In the genomic region with DNA sequence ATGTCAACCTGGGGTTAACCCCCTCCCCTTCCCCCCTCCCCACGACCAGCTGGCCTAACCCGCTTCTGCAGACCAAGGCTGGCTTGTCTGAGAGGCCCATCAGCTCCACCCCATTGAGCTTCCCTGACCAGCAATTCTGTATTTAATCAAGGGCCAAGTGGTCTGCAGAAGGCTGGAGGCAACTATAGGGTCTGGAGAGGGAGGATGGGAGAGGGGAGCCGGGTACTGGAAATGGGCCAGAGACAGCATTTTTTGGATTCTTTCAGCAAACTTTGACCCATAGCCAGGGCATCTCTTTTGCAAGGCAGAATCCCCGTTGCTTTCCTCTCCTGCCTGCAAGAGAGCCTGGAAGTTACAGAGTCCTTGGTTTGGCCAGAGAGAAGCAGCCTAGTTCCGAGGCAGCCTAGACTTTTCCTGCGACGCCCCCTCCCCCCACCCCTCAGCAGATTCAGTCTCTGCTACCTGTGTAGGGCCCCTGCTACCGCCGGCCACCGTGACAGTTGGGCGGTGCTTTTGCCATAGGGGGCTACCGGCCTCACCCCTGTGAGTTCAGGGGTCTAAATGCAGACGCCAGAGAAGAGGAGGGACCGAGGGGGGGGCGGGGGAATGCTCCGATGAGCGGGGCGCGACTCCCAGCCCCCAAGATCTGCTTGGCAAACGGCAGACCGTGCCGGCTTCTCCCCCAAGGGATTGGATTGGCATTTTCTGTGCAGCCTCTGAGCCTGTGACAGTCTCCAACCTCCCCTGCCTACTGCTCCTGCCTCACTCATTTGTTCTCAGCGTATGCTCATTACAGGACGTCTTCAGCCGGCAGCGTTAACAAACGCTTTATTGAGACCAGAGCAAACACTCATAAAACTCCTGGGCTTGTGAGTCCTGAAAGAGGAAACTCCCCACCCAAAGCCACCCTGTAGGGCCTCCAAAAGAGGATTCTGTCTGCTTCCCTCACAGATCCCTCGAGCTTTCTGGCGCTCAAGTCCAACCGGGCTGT, we compare ENCODE assay signal across 8 mouse cellular contexts. TPM values are rescaled to one million over a fixed set of nuclear protein-coding genes. Genes with fewer than 3 reads are reported as not detected.
DNase-seq lines count a peak whose midpoint lies in the region; ATAC-seq and TF ChIP-seq lines count a peak whose summit lies in the region.

No protein-coding gene starts in this region.

- ATAC-seq in kidney, embryonic 14.5 days (ENCODE audit: low FRiP score, low TSS enrichment) = peak; percentile 13; the same call in 1 of the 2 replicates
- ATAC-seq in embryonic facial prominence, embryonic 11.5 days (replicated peaks; ENCODE audit: insufficient number of reproducible peaks, low FRiP score, low TSS enrichment, low read depth) = peak; percentile 25; the same call in 1 of the 2 replicates
- no peak for ATAC-seq in intestine, postnatal 0 days
- no peak for ATAC-seq in neural tube, embryonic 11.5 days (ENCODE audit: insufficient read depth, low FRiP score, low TSS enrichment)

- peak overlapping the region; percentile 52 for H3K4me2 ChIP-seq in kidney, embryonic 14.5 days (replicated peaks; ENCODE audit: low read depth, low read length)
- peak overlapping the region; percentile 75 for H3K4me2 ChIP-seq in embryonic facial prominence, embryonic 11.5 days (ENCODE audit: low read depth, low read length)
- H3K4me2 ChIP-seq in intestine, postnatal 0 days (replicated peaks; ENCODE audit: low read depth) = peak overlapping the region; percentile 63
- H3K4me2 ChIP-seq in neural tube, embryonic 11.5 days (ENCODE audit: low read depth) = peak overlapping the region; percentile 44

- no peaks in the 10 kb centered on the region for H3K36me3 ChIP-seq in kidney, embryonic 14.5 days (ENCODE audit: control insufficient read depth, insufficient read depth, low read length)
- no peaks in the 10 kb centered on the region for H3K36me3 ChIP-seq in embryonic facial prominence, embryonic 11.5 days (replicated peaks; ENCODE audit: control insufficient read depth, insufficient read depth, low read depth, low read length)
- H3K36me3 ChIP-seq in intestine, postnatal 0 days (ENCODE audit: control insufficient read depth, insufficient read depth) = no peaks in the 10 kb centered on the region
- H3K36me3 ChIP-seq in neural tube, embryonic 11.5 days (ENCODE audit: control insufficient read depth, insufficient read depth, low read length) = no peaks in the 10 kb centered on the region

- peak overlapping the region; percentile 62; the same call in 1 of the 2 replicates for H3K27ac ChIP-seq in kidney, embryonic 14.5 days (ENCODE audit: low read depth, low read length)
- peak overlapping the region; percentile 75 for H3K27ac ChIP-seq in embryonic facial prominence, embryonic 11.5 days (replicated peaks; ENCODE audit: low read depth, low read length)
- H3K27ac ChIP-seq in intestine, postnatal 0 days (ENCODE audit: low read depth, low read length) = no peak overlapping the region; the same call in 1 of the 2 replicates
- H3K27ac ChIP-seq in neural tube, embryonic 11.5 days (ENCODE audit: low read depth, low read length) = peak overlapping the region; percentile 40; the same call in 1 of the 2 replicates

- peak overlapping the region; percentile 25; the same call in 1 of the 2 replicates for H3K9ac ChIP-seq in kidney, embryonic 14.5 days (ENCODE audit: low read depth, low read length)
- peak overlapping the region; percentile 56 for H3K9ac ChIP-seq in embryonic facial prominence, embryonic 11.5 days (replicated peaks; ENCODE audit: low read length)
- H3K9ac ChIP-seq in intestine, postnatal 0 days (ENCODE audit: low read depth, low read length) = no peak overlapping the region
- no peak overlapping the region; the same call in none of the 2 replicates for H3K9ac ChIP-seq in neural tube, embryonic 11.5 days (ENCODE audit: low read length)

- no peaks in the 10 kb centered on the region for H3K9me3 ChIP-seq in kidney, embryonic 14.5 days (ENCODE audit: control insufficient read depth, low read length)
- no peaks in the 10 kb centered on the region for H3K9me3 ChIP-seq in embryonic facial prominence, embryonic 11.5 days (replicated peaks; ENCODE audit: control insufficient read depth, low read length)
- H3K9me3 ChIP-seq in intestine, postnatal 0 days (ENCODE audit: control insufficient read depth) = no peaks in the 10 kb centered on the region
- H3K9me3 ChIP-seq in neural tube, embryonic 11.5 days (ENCODE audit: control insufficient read depth, low read length) = no peaks in the 10 kb centered on the region

- H3K4me3 ChIP-seq in kidney, embryonic 14.5 days (ENCODE audit: low read length) = peak overlapping the region; percentile 30
- H3K4me3 ChIP-seq in embryonic facial prominence, embryonic 11.5 days (ENCODE audit: low read depth, low read length) = peak overlapping the region; percentile 26
- peak overlapping the region; percentile 11; the same call in 1 of the 2 replicates for H3K4me3 ChIP-seq in intestine, postnatal 0 days (ENCODE audit: low read depth, low read length)
- H3K4me3 ChIP-seq in neural tube, embryonic 11.5 days (ENCODE audit: low read depth, low read length) = 0 out of 2 replicates have a peak overlapping the region, but pooled peaks have one; percentile 1

- no peak for DNase-seq in kidney, adult 18-20 months
- peak; percentile 61 for DNase-seq in embryonic facial prominence, embryonic 11.5 days (ENCODE audit: low spot score)
- DNase-seq in neural tube, embryonic 11.5 days (ENCODE audit: low spot score) = peak; percentile 56
- no peak for DNase-seq in thymus, postnatal 25 days
- no peak for DNase-seq in ovary, postnatal 36 days (ENCODE audit: low spot score)
- DNase-seq in layer of hippocampus, adult 11-12 months (ENCODE audit: low spot score) = no peak

- peaks cover 27% of the 10 kb centered on the region for H3K27me3 ChIP-seq in kidney, embryonic 14.5 days (ENCODE audit: control insufficient read depth, insufficient read depth, low read length)
- peaks cover 28% of the 10 kb centered on the region for H3K27me3 ChIP-seq in embryonic facial prominence, embryonic 11.5 days (ENCODE audit: control insufficient read depth, insufficient read depth, low read length)
- H3K27me3 ChIP-seq in intestine, postnatal 0 days (replicated peaks; ENCODE audit: control insufficient read depth, insufficient read depth, low read length) = peaks cover 35% of the 10 kb centered on the region
- peaks cover 50% of the 10 kb centered on the region for H3K27me3 ChIP-seq in neural tube, embryonic 11.5 days (ENCODE audit: control insufficient read depth, insufficient read depth, low read length)

- WGBS in kidney, embryonic 14.5 days = under 1% methylated on average over 26 of the region's 30 CpGs
- under 1% methylated on average over 29 of the region's 30 CpGs for WGBS in embryonic facial prominence, embryonic 11.5 days
- 2% methylated on average over 28 of the region's 30 CpGs for WGBS in intestine, postnatal 0 days
- under 1% methylated on average over 29 of the region's 30 CpGs for WGBS in neural tube, embryonic 11.5 days

- TF ChIP-seq CTCF in intestine, postnatal 0 days (IDR thresholded peaks at IDR 0.05; ENCODE audit: low read depth) = no peak

- H3K4me1 ChIP-seq in kidney, embryonic 14.5 days (ENCODE audit: control insufficient read depth, insufficient read depth, low read length) = peaks cover 28% of the 10 kb centered on the region
- H3K4me1 ChIP-seq in embryonic facial prominence, embryonic 11.5 days (ENCODE audit: control insufficient read depth, insufficient read depth, low read length) = peaks cover 18% of the 10 kb centered on the region
- peaks cover 7% of the 10 kb centered on the region for H3K4me1 ChIP-seq in intestine, postnatal 0 days (replicated peaks; ENCODE audit: control insufficient read depth, insufficient read depth, low read length)
- H3K4me1 ChIP-seq in neural tube, embryonic 11.5 days (ENCODE audit: control insufficient read depth, insufficient read depth, low read length) = peaks cover 39% of the 10 kb centered on the region

RNA-seq across cellular contexts. Expression of a gene that starts 2.9 kb away (rescaled TPM):
- 51.1 and 52.4 TPM in 2 replicates for polyA plus RNA-seq in kidney, embryonic 14.5 days (2014; fragmentation: Nextera tagmentation; extraction: Ambion mirVana)
- polyA plus RNA-seq in embryonic facial prominence, embryonic 11.5 days (2014; fragmentation: Nextera tagmentation; extraction: Ambion mirVana) = 209 and 225 TPM in 2 replicates
- 73.6 and 78.6 TPM in 2 replicates for polyA plus RNA-seq in intestine, postnatal 0 days (2015; fragmentation: Nextera tagmentation; extraction: Ambion mirVana)
- 112 and 120 TPM in 2 replicates for polyA plus RNA-seq in neural tube, embryonic 11.5 days (2014; fragmentation: Nextera tagmentation; extraction: Ambion mirVana)

Comparison
In these comparisons a context has a peak if more than half of its experiments do, and no peak if none do; other contexts are left out.
1. ATAC-seq: peak in kidney, embryonic 14.5 days (single experiment) and embryonic facial prominence, embryonic 11.5 days (single experiment); none in intestine, postnatal 0 days (single experiment) and neural tube, embryonic 11.5 days (single experiment).
2. H3K9ac ChIP-seq: peak in kidney, embryonic 14.5 days (single experiment) and embryonic facial prominence, embryonic 11.5 days (single experiment); none in intestine, postnatal 0 days (single experiment) and neural tube, embryonic 11.5 days (single experiment).
3. DNase-seq: peak in embryonic facial prominence, embryonic 11.5 days (single experiment) and neural tube, embryonic 11.5 days (single experiment); none in kidney, adult 18-20 months (single experiment), thymus, postnatal 25 days (single experiment), ovary, postnatal 36 days (single experiment) and layer of hippocampus, adult 11-12 months (single experiment).
4. Peak in every context shown above with its lines, with median percentiles within 50 percentile points of each other: H3K4me2 ChIP-seq and H3K4me3 ChIP-seq.